1 mouse cellular context compared by ENCODE assay signal in genomic region chr7:120972471-120972870, GRCm38 (mm10). TPM values are rescaled to one million over a fixed set of nuclear protein-coding genes. Genes with fewer than 3 reads are reported as not detected.
"Had no signal": no experiment of that assay in that cellular context is flagged by ENCODE, and none has a peak within 500 bp of the region (broad histone marks: within the 10 kb centered on the region; RNA-seq: fewer than 3 reads in every experiment).

No protein-coding gene starts in this region.

RNA-seq across cellular contexts. Expression of gene Mfsd13b, which starts 9.8 kb away (rescaled TPM):
- polyA plus RNA-seq: kidney, embryonic 15.5 days had no signal
